Mouse (Mus musculus) CD8-positive naive resting alpha-beta T cell, adult 2 months (primary cell): Measurements from ENCODE around the gene Zdhhc9.
A peak's percentile ranks its signal among the peaks of the same experiment; 100 is the strongest.

Source experiments
- DNase-seq, 2 experiments: peaks; one replicate each; pipeline ENCODE4 v3.0.0; 2022; ENCODE audit warnings: low read depth in 2 of 2, low spot score in 2 of 2

Zdhhc9 gene

GRCm38 (mm10) chrX:48181844-48182243 is 26.8 kb downstream of the Zdhhc9 start:
- no peak for DNase-seq

DNA sequence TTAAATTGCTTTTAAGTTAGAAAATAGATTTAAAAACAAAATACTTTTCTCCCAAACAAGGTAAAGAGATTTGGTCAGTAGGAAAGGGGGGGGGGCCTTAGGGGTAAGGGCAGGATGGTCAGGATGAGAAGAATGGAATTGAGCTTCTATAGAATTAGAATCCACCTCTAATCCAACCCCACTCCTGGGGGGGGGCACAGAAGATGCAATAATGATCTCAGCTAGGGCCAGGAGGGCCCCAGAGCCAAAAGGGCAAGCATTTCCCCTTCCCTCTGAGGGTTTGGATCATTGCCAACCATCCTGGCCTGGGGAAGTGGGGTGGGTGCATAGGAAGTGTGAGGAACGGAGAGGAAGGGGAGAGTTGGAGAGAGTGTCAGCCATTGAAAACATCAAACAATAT is 38.3 kb downstream of the Zdhhc9 start:
- no peak for DNase-seq

DNA sequence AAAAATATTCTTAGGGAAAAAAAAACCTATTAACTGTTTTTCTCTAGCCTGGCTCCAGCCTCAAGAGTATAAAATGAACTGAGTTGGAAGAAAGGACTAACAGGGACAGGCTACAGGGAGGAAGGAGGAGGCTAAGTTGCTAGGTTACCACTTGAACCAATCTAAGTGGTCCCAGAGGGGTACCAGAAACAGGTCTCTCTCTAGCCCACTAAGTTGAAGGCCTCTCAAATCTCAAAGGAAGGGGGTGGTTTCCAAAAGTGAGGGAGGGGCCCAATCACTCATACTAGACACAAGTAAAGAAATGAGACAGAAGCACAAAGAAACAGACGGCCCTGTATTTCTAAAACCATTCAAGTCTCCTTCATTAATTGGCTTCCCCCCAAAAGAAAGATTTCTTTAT is 38.8 kb downstream of the Zdhhc9 start:
- no peak for DNase-seq

- DNase-seq = no peak
Measured at GRCm38 (mm10) chrX:48158229-48158919, 50.3 kb downstream of the Zdhhc9 start.

DNA sequence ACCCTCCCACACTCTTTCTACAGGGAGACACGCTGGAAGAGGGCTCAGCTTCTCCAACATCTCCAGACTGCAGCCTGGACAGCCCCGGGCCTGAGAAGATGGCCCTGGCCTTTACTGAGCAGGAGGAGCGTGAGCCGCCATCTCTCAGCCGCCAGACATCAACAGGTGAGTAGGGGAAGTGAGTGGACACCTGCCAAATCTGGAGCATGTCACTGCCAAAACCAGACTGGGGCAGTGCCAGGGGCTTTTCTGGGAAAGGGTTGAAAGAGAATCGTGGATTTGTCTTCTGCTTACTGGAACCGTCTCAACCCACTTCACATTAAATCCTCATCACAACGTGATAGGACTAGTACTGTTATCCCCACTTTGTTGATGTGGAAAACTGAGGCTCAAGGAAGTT is 51.3 kb downstream of the Zdhhc9 start:
- DNase-seq = no peak

GRCm38 (mm10) chrX:48155489-48155888 is 53.2 kb downstream of the Zdhhc9 start:
- no peak for DNase-seq

DNA sequence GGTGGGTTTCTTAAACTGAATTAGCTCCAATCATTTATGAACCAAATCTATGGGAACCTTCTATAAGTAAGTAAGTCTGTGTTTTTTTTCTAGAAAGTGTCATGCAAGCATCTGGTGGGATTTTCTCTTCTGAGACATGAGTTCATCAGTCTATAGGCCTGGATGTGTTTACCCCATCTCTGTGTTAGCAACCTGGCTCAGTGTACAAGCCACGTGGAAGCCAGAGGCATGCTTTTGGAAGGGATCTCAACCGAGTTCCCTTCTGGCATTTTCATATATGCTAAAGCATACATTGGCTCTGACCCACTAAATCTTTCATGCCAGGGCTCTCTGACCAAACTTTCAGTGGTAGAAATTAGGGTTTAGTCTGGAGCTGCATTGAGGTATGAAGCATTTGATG is 54.7 kb downstream of the Zdhhc9 start:
- DNase-seq = no peak

GRCm38 (mm10) chrX:48153414-48153813 is 55.3 kb downstream of the Zdhhc9 start:
- DNase-seq = no peak

DNA sequence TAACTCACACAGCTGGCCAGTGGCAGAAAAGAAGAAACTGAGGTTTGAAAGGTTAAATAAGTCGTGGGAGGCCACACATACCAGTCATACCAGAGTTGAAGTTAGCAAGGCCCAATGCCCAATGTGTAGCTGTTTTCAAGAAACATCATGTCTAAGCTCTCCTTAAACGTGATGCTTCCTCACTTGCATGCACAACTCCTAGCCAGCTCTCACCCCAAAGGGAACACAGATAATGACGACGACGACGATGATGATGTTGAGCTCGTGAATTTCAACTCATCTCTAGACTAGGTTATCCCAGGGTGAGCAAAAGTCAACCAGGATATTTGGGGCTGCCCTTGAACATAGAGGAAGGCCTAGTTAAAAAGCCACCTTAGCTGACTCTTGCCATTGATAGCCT is 56.6 kb downstream of the Zdhhc9 start:
- DNase-seq = no peak

DNA sequence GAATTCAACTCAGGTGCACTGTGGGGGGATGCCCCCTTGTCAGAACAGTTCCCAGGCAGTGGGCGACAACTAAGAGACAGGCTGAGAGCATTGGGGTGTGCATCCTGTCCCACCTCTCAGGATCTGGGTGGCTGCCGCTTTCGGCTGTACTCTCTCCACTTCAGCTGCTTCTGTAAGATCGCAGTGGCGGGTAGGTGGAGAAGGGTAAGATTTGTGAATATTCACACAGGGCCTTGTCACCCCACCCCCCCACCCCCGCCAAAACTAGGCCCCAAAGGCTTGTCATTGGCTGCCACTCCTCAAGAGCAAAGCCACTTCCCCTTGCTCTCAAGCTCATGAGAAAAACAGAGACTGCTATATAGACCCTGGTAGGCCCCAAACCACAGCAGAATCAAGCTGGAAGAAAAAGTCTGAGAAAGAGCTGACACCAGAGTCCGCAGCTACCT is 60.9 kb downstream of the Zdhhc9 start:
- DNase-seq = peak; percentile 46 to 52

GRCm38 (mm10) chrX:48147226-48147625 is 61.5 kb downstream of the Zdhhc9 start:
- no peak for DNase-seq

- peak; percentile 48 to 60 for DNase-seq
Measured at GRCm38 (mm10) chrX:48146262-48146661, 62.4 kb downstream of the Zdhhc9 start, which contains the start of gene Sash3. Gene Sash3 (plus strand): TSS chrX:48146436.

DNA sequence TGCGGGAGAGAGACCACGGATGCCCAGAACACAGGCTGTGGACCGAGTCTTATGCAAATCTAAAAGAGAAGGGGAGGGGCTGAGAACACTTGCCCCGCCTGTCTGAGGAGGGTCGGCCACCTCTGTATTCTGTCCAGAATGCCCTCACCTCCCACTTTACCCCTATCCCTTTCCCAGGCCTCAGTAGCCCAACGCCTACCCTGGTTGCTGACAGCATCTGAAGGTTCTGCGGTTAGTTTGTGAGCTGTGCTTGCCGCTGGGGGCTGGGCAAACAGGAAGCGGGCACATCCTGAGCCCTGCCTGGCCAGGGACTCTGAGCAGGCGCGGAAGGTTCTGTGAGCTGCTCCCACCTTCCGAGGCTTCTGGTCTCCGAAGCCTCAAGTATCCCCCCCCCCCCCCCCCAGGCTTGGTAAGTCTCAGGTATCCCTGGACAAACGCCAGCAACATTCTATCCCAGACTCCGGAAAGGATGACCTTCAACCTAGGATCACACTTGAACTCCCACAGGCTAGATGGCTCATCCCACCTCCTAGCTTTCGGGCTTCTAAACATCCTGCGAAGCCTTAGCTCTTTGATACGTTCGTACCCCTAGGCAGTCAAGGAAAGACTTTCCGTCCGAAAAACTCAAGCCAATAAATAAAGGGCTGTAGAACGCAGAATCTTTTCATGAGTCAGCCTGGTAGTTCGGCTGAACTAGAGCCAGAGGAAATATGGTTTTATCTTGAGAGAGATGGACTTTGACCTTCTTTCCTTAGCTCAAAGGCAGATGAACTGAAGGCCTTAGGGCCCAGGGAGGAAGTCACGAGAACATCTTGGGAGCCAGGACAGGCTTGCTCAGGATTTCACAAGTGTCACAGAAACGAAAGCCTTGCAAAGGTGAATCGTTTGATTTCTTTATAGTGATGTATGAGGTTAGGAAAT is 65.0 kb downstream of the Zdhhc9 start:
- DNase-seq = peak; percentile 46 to 56

- DNase-seq = peak; percentile 55 to 57
Measured at GRCm38 (mm10) chrX:48141481-48141880, 67.2 kb downstream of the Zdhhc9 start.

DNA sequence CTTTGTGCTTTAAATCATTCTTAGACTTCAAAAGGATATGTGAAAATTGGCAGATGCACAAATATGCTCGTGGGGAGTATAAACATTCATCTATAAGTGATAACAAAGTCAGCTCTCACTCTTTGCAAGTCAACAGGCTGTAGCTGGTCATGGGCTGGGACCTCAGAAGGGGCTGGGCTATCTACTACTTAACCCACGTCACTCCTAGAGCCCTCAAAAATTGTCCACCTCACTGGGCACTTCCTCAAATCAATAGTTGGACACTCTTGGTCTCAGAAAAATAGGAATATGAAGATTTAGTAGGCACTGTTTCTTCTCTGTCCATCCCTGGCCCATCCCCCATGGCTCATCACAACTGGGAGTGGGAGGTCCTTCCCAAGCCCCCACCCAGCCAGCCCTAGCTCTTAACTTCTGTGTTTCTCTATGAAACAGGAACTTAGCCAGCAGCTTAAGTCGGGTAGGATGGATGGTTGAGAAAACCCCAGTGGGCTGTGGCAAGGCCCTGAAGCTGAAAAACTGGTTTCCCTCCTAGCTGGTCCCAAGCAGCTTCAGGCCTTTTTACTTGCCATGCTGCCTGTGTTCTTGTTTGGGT is 68.3 kb downstream of the Zdhhc9 start:
- DNase-seq = no peak

DNA sequence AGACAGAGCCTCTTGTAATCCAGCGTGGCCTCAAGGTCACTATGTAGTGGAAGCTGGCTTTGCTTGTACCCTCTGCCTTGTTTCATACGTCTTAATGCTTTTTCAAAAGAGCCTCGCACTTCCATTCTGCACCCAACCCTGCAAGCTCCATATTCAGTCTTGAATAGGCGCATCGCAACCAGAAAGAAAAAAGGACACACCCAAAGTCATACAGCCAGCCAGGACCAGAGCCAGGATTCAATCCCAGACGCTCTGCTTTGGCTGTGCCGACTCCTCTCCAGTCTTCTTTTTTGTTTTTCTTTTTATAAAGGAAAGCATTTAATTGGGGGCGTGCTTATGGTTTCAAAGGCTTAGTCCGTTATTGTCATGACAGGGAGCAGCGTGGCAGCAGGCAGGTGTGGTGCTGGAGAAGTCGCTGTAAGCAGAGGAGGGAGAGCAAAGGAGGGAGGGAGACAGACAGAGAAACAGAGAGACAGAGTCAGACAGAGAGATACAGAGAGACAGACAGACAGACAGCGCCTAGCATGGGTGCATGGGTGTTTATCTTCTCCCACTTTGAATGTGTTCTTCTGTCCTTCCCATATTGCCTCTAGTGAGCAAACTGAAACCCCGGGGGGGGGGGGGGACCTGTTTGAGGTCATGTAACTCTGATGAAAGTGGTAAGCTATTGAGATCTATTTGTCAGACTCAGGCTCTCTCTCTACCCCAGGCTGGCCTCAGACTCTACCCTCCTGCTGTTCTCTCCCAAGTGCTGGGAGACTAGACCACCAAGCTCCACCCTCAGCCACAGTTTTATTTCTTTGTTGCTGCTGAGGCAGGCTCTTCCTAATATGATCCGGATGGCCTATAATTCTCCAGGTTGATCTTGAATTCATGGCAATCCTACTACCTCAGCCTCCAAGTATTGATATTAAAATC is 69.1 kb downstream of the Zdhhc9 start:
- no peak for DNase-seq

- no peak for DNase-seq
Measured at GRCm38 (mm10) chrX:48138539-48139275, 70.0 kb downstream of the Zdhhc9 start.

DNA sequence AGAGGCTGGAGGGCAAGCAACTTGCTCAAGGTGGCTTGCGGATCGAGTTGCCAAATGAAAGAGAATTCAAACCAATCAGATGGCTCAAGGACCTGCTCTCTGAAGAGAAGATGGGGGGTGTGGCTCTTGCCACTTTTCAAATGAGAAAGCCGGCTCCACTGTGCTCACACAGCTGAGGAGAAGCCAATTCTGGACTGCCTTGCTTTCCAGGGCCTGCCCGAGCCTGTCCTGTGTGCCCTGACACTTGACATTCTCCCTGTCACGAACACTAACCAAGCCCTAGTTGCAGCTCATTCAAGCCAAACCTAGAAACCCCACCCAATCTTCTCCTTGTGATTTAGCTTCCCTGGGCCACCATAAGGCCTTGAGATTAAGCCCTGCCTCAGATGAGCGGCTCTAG is 70.7 kb downstream of the Zdhhc9 start:
- no peak for DNase-seq

DNA sequence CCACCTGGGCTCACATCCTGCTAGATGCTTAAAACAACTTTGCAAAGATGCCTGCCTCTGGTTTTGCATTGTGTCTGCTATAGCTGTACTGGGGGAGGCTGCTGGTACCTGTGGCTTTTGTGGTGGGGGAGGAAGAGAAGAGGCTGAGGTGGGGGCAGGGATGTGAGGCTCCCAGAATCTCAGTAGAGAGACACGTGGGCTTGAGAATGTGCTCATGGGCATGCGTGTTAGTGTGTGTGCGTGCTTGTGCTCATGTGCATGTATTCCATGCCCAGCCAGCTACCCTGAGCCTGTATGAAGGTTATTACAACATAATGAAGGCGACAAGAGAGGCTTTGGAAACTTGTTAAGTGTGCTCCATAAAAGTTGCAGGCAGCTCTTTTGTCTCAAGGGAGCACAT is 71.7 kb downstream of the Zdhhc9 start:
- DNase-seq = peak in 1 of 2 experiments; percentile 51

GRCm38 (mm10) chrX:48129167-48129566 is 79.5 kb downstream of the Zdhhc9 start:
- DNase-seq = no peak
